Mouse (Mus musculus): Measurements from ENCODE around the gene Ifi205.
"Not testable (repeated sequence)": the region's sequence is repeated elsewhere in the genome, so short reads cannot be mapped to it uniquely, and the experiment has no call there.

DNA sequence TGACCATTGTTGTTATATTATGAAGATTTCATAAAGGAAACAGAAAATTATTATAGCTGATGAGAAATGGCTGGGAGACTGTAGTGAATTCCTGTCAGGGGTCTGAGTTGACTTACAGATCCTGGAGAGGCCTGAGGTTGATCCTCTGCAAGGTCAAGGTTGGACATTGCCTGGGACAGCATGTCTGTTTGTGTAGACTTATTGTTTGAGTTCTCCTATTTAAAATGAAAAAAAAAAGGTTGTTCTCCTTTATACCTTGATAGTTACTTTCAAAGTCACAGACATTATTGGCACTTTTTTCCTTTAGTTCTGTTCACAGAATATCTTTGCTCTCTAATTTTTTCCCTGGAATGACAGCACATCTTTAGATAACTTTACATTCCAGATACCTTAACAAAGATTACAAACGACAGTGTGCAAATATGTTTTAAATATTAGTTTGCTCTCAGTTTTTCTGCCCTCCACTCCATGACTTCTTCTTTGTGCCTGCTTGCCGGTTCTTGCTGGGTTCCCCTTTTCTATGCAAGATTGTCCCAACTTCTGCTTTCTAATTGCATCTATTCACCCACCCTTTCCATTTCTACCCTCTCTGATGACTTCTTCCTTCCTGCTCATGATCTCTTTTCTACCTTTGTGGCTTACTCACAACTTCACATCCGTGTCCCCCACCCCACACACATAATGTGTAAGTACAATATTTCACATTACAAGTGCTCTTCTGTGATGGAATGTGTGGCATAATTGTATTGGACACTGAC is 27.1 kb downstream of the Ifi205 start:
- not testable (repeated sequence) for TF ChIP-seq POLR2A (IDR thresholded peaks at IDR 0.05; ENCODE audit: control insufficient read depth, low read depth, low read length); CTCF (IDR thresholded peaks at IDR 0.05; ENCODE audit: control insufficient read depth, insufficient read depth, insufficient replicate concordance, low read depth, low read length)
